Mouse (Mus musculus) adrenal gland, postnatal 10 days (tissue): ENCODE data around the gene Pla2g15. TPM values are rescaled to one million over a fixed set of nuclear protein-coding genes. Genes with fewer than 3 reads are reported as not detected.

Experiments
- total RNA-seq, 2 experiments: library from RNA; stranded (reverse); gene quantifications; 2 replicates each; pipeline ENCODE4 v1.2.3; 2021

The Pla2g15 gene
- total RNA-seq, 2 experiments from 2014 or later: 17.6 to 21.4 TPM

Other genes starting within 250 kb of the Pla2g15 start
- 10 to 100 TPM; 32.9 to 35.6 TPM for gene Pskh1, start 250.0 kb upstream of the Pla2g15 start, total RNA-seq
- gene Ctrl, start 216.5 kb upstream of the Pla2g15 start, total RNA-seq: under 1 TPM; 0.30 to 0.70 TPM
- 10 to 100 TPM; 58.0 to 66.3 TPM for gene Psmb10, start 212.0 kb upstream of the Pla2g15 start, total RNA-seq
- 10 to 100 TPM; 39.2 to 89.9 TPM for gene Lcat, start 207.0 kb upstream of the Pla2g15 start, total RNA-seq
- 10 to 100 TPM; 30.5 to 33.7 TPM for gene Slc12a4, start 184.3 kb upstream of the Pla2g15 start, total RNA-seq
- gene Dpep3, start 171.0 kb upstream of the Pla2g15 start, total RNA-seq: not detected
- 10 to 100 TPM; 13.5 to 15.2 TPM for gene Dus2, start 159.1 kb upstream of the Pla2g15 start, total RNA-seq
- gene Dpep2nb, start 144.4 kb upstream of the Pla2g15 start, total RNA-seq: not detected
- 10 to 100 TPM; 13.1 to 16.2 TPM for gene Ddx28, start 138.5 kb upstream of the Pla2g15 start, total RNA-seq
- 10 to 100 TPM; 39.1 to 47.7 TPM for gene Nfatc3, start 91.6 kb upstream of the Pla2g15 start, total RNA-seq
- gene Esrp2, start 13.4 kb upstream of the Pla2g15 start, total RNA-seq: 10 to 100 TPM; 14.8 to 15.4 TPM
- gene Slc7a6, start 18.5 kb downstream of the Pla2g15 start, total RNA-seq: 10 to 100 TPM; 28.2 to 28.7 TPM
- 10 to 100 TPM; 21.9 to 26.4 TPM for gene Slc7a6os, start 60.5 kb downstream of the Pla2g15 start, total RNA-seq
- 10 to 100 TPM; 24.1 to 31.3 TPM for gene Prmt7, start 60.5 kb downstream of the Pla2g15 start, total RNA-seq
- 10 to 100 TPM in 1 of 2 experiments, 1 to 10 TPM in 1; 9.9 to 12.6 TPM for gene Smpd3, start 187.6 kb downstream of the Pla2g15 start, total RNA-seq